Mouse (Mus musculus) kidney, adult 18-20 months (tissue): ENCODE results near the gene Serpina1f.

Experiments
- DNase-seq: peaks from one replicate; pipeline ENCODE4 v3.0.0; 2021

The Serpina1f gene

DNA sequence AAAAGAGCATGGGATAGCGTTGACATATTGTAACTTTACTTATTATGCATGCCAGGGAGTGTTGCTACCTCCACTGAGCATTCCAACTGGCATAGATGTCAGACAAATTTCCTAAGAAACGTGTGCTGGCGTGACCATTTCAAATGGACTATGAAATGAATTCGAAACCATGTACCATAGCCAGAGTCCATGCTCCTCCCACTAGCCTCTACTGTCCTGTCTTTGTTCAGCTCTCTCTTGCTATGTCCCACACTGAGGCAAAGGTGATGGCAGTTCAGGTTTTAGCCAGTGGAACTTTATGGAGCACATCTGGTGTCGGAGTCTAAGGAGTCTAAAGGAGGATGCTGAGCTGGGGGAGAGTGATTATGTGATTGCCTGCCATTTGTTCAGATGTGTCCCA lies 35.3 kb downstream of the Serpina1f start:
- no peak for DNase-seq

DNA sequence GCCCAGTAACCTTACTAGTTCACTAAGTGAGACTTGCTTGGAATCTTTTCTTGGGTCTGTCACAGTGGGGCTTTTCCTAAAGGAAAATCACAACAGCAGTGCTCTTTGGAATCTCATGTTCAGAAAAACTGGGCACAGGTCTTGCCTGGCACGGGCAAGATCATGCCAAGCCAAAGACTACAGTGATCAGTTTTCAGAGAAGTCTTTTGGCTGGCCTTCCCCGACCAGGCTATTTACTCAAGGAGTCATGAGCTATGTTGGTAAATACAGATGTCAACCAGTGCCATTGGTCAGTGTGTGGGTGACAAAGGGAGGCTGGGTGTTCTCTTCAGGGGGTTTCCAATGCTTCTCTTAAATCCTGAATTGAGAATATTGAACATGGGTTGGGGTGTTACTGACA lies 36.2 kb downstream of the Serpina1f start:
- DNase-seq = no peak

DNA sequence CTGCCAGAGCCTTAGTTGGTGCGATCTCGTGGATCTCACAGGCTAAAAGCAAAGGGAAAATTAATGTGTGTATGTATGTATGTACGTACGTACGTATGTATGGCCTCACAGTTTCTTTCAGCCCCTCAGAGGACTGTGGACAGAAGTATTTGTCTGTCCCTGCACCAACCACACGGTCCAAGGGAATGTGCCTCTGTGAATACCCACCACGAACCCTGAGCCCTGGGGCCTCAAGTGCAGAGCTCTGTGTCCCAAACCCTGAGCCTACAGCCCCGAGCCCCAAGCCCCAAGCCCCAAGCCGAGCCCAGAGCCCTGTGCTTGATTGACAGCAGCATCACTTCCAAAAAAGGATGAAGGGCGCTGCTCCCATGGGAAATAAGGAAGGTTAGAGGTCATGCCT lies 37.3 kb downstream of the Serpina1f start:
- DNase-seq = no peak

DNA sequence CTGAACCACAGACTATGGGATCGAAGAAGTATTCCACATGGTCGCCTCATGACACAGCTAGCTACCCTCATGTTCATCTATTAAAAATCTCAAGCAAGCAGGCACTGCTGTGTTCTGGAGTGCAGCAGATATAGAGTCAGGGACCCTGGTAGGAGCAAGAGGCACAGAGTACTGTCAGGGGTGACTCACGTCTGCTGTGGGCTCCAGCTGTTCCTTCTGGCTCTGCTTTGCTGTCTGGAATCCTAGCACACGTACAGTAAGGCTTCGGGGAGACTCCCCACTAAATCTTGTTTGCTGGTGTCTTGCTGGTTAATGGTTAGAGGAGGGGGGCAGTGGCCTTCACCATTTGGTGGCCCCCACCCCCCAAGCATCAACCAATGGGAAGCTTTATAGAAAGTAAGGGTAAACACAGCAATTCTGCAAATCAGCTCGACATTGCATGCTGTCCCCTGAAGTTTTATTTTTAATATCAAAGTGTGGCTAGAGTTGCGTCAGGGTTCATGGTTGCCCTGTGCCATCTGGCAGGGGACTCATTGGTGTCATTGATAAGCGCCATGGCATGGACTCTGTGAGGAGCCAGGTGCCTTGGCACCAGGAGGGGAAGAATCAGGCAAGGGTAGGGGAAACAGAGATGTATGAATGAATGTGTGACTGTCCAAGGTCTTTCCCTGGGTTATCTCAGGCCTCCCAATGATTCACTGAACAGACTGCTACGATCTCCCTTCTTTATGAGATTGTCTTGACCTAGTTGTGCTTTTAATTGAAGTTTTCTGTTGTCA lies 38.3 kb downstream of the Serpina1f start, which contains the start of gene Serpina6:
Serpina6 (minus strand) TSS at position 365 of the 779 bp plus-strand sequence.
- DNase-seq = no peak

DNA sequence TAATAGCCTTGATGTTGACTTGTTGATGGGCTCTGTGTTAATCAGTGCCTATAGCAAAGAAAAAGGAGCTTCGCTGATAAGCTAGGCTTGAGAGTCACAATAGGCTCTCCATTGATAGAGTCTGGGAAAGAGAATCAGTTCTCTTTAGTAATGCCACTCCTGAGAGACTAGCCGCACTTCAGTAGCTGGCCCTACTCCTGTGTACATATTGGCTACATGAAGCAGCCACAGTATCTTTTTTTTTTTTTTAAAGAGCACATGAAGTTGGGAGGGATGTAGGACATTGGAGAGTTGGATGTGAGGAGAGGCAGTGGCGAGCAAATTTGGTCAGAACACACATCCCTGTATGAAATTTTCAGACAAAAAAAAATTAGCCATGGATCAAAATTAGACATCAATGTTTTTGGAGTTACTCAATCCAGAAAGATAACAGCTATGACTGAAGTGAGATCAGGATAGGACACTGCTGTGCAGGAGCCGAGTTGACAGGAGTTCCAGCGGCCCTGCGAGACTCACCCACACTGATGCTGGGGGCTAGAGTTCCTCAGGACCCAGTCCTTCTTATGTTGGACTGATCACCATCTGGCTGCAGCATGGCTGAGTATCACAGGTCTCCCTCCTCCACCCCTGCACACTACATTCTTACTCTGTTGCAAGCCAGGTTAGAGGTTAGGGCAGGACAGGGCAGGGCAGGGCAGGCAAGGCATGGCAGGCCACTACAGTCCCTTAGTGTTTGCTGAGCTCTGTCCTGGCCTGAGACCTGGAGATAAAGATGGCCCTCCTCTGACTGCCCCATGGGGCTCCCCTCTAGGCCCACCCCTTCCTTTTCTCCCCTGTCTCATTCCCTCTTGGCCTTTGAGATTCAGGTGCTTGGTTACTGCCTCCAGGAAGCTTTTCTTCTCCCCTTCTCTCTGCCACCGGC lies 39.9 kb downstream of the Serpina1f start:
- no peak for DNase-seq

DNA sequence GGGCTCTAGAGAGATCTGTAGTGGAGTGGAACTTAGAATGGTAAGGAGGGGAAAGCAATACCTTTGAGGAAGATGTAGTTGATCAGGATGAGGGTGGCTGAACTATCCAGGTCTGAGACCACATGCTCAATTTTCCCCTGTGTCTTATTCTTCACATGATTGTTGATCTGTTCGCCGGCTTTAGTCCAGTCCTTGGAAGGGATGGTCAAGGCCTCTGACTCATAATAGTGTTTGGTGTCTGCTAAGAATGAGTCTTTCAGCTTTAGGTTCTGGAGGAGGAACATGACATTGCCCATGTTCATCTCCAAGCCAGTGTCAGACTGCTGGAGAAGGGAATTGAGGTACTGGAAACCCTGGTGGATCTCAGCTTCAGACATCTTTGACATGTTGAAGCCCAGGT lies 41.5 kb downstream of the Serpina1f start:
- DNase-seq = no peak

DNA sequence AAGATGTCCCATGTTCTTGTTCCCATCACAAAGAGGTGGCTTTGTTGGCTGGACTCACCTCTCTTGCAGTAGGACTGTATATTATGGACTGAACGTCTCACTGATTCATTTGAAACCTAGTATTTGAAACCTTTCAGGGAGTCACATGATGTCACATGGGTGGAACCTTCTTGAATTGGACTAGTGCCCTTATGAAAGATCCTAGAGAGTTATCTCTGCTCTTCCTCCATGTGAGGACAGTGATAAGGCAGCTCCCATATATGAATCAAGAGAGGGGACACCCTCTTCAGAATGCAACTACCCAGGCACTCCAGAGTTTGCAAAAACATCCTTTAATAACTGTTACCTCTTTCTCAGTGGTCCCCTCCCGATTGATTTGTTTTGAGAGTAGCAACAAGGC lies 49.0 kb downstream of the Serpina1f start:
- no peak for DNase-seq

DNA sequence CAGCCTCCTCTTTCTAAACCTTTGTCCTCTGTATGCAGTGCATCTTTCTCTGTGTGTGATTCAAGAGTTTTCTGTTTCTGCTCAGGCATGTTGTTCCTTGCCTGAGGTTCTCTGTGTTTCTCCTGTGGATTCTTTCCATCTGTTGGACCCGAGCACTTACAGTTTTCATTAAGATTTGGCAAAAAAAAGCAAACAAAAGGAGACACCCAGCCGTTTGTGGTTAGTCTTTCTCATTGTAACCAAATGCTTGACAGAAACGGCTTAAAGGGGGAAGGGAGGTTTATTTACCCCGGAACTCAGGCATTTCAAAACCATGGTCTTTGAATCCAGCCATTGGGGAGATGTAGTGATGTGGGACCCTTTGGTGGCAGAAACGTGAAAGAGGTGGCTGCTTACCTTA lies 50.7 kb downstream of the Serpina1f start:
- DNase-seq = no peak

DNA sequence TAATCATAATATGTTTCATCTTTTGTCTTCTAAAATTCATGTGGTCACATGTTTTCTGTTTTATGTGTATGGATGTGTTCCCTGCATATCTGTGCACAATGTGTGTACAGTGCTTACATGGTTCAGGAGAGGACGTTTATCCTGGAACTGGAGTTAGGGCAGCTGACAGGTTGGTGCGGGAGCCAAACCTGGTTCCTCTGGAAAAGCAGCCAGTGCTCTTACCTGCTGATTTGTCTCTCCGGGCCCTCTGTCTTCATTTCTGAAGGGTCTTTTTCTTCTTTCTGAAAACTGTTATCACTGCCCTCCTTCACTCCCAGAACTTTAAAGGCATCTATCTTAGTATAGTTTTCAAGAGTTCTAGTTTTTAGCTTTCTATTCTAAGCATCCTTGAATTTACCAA lies 51.5 kb downstream of the Serpina1f start:
- DNase-seq = no peak

DNA sequence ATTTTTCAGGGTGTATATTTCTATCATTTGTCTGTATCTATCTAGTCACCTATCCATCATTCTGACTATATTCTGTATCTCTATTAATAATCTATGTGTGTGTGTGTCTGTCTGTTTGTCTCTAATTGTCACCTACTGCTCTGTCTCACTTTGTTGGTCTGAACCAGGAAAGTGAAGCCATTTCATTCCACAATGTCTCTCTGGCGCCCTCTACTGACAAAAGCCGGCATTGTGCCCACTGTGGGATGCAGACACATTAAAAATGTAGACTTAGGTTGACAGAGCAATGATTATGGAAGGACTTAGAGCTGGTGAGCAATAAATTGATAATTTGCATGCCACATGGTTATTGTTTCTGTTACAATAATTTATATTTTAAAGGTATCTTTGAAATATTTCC lies 52.0 kb downstream of the Serpina1f start:
- DNase-seq = peak; percentile 85
